Mouse (Mus musculus) adrenal gland, adult 2 months (tissue): ENCODE measurements around the gene Sec1. TPM values are rescaled to one million over a fixed set of nuclear protein-coding genes. Genes with fewer than 3 reads are reported as not detected.
"Not testable (repeated sequence)": the region's sequence is repeated elsewhere in the genome, so short reads cannot be mapped to it uniquely, and the experiment has no call there.

ENCODE experiments used
- DNase-seq: peaks from one replicate; pipeline ENCODE4 v3.0.0; 2021
- polyA plus RNA-seq: library from polyadenylated mRNA; depleted of rRNA; stranded (reverse); fragments of >200 nt; gene quantifications from 2 replicates; pipeline ENCODE4 v1.2.3, GENCODE M21; 2012
- total RNA-seq, 2 experiments: library from RNA; stranded (reverse); gene quantifications; 2 replicates each; pipeline ENCODE4 v1.2.3; 2021

The Sec1 gene
- total and polyA plus RNA-seq, 3 experiments, result 0.29 to 0.58 (median 0.41) TPM

DNA sequence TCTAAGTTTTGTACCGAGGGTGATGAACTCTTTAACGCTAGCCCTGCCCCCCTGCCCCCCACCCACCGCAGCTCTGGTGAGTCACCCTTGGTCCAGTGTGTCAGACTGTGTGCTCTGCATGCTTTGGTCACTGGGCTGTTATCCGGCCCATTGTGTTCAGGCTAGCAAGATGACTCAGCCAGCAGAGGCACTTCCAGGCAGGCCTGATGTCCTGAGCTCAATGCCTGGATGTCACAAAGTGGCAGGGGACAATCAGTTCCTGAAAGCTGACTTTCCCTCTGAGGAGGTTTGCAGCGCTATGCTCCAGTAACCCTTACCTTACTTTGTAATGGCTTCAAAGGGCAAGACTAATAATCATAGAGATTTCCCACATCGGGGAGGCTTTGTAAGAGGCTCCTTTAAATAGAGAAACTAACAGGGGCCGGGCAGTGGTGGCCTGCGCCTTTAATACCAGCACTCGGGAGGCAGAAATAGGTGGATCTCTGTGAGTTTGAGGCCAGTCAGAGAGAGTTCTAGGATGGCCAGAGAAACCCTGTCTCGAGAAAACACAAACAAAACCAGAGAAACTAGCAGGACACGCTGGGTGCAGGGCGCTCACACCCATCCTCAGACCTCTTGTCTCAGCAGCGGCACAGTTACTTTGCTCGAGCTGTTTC is 14.1 kb downstream of the Sec1 start:
- peak; percentile 81 for DNase-seq

DNA sequence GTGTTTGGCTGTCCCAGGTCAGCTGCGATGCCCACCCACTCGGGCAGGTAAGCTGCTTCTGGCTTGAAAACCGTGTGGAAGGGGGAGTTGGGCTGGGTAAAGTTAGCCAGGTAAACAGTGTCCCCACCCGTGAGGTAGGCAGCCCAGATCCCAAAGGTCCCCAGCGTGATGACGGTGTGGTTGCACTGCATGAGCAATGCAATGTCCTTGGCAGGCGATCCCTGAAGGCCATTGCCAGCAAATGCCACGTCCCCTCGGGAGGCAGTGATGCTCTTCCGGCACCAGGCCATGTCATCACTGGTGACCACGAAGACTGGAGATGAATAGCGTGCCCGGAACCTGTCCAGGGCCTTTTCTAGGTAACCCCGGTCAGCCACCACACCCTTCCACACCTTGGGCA is 15.7 kb downstream of the Sec1 start:
- DNase-seq, result peak; percentile 85

DNA sequence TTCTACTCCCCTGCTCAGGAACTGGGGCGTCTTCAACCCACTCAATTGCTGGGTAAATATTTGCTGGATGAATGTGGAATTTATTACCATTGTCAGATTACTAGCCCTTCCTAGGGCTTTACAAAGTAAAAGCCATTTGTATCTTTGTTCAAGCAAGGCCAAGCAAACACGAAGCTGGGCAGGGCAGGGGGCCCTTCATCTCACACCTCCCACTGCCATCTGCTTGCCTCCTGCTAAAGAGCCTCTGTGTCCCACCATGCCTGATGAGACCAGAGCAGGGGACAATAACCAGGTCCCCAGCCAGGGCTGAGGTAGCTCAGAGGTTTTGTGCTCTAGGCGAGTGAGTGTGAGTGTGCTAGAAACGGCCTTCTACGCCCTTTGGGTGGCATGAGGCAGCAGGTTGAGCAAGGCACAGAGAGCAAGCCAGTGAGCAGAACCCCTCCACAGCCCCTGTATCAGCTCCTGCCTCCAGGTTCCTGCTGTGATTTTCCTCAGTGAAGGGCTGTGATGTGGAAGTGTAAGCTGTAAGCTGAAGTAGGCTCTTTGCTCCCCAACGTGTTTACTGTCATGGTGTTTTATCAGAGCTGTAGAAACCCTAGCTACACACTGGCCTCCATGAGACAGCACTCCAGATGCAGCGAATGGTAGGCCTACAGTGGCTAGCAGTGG is 16.4 kb downstream of the Sec1 start:
- DNase-seq, result no peak

DNA sequence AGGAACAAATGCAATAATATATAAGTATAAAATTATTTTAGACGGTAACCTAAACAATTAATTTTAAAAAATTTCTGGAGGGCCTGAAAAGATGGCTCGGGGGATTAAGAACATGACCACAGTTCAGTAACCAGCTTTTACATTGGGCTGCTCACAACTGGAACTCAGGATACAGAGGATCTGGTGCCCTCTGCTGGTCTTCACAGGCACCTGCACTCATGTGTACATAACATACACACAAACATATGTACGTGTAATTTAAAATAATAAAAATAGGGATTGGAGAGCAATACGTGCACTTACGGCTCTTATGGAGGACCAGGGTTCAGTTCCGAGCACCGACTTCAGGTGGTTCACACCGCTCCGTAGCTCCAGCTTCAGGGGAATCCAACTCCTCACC is 25.3 kb downstream of the Sec1 start:
- no peak for DNase-seq

DNA sequence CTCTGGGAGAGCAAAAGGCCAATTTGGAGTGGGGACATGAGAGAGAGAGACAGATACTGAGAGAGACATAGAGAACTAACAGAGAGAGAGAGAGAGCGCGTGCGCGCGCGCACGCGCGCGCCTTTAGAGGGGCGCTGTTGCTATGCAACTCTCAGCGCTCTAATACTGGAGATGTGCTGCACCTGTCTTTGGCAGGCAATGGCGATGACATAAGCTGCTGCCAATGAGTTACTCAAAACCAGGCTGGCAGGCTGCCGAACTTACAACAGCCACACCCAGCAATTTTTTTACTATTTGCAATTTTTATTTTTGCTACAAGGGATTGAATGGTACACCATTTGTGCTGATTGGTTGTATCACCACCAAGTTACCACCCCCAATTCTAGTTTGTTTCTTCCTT is 26.4 kb downstream of the Sec1 start:
- no peak for DNase-seq

DNA sequence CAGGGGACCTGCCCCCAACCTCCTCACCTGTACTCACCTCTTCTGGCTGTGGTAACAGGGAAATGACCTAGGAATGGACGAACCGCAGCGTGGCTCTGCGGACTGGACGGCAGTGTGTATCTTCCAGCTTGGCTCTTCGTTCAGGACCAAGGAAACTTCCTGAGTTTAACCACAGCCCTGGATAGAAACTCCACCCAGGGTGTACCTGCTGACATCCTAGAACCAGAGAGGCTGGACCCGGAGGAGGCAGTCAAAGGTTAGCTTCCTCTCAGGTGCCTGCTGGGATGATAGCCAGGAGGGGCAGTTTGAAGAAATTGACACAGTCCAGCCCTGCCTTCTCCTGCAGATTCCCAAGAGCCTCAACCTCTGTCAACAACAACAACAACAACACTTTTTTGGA is 28.0 kb downstream of the Sec1 start, which contains the start of gene Fut2:
Gene Fut2, minus strand, starts transcription at position 234 of the 400 bp plus-strand sequence.
- no peak for DNase-seq

DNA sequence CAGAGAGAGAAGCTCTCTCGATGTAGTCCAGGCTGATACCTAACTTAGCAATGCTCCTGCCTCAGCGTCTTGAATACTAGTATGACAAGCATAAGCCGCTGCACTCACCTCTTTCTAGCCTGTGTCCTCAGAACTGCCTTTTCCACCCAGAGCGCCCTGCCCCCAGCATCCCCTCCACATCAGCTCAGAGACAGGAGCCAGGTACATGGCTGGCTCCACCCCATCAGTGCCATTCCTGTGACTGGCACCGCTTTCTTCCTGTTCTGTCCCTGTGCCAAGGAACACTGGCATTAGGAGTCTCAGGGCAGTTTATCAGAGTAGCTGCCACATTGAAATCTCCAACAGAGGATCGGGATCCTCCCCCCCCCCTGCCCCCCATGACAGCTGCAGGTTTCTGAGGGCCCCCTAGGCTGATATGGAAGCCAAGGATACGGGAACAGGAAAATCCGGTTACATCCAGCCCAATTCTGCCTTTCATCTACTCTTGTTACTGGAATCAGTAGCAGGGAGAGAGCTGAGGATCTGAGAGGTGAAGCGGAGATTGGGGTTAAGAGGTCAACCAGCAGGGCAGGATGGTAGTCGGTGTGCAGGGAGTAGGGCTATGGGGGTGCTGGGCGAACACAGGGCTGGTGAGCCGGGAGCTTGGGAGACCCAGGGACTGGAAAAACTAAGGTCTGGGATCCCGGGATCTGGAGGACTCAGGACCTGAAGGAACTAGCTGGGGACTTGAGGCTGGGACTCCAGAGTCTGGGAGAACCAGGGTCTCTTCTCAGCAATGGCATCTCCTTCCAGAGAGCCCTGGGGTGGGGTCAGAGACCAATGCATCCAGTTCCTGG is 28.7 kb downstream of the Sec1 start:
- DNase-seq, result no peak

DNA sequence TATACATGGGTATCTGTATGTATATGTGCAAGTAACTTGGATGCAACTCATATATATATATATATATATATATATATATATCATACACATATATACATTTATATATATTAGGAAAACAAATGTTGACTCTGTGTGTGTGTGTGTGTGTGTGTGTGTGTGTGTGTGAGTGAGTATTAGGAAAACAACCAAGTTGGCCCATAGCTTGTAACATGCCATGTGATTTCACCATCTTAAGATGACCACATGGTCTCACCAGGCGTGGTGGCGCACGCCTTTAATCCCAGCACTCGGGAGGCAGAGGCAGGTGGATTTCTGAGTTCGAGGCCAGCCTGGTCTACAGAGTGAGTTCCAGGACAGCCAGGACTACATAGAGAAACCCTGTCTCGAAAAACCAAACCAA is 32.5 kb downstream of the Sec1 start:
- not testable (repeated sequence) for DNase-seq

DNA sequence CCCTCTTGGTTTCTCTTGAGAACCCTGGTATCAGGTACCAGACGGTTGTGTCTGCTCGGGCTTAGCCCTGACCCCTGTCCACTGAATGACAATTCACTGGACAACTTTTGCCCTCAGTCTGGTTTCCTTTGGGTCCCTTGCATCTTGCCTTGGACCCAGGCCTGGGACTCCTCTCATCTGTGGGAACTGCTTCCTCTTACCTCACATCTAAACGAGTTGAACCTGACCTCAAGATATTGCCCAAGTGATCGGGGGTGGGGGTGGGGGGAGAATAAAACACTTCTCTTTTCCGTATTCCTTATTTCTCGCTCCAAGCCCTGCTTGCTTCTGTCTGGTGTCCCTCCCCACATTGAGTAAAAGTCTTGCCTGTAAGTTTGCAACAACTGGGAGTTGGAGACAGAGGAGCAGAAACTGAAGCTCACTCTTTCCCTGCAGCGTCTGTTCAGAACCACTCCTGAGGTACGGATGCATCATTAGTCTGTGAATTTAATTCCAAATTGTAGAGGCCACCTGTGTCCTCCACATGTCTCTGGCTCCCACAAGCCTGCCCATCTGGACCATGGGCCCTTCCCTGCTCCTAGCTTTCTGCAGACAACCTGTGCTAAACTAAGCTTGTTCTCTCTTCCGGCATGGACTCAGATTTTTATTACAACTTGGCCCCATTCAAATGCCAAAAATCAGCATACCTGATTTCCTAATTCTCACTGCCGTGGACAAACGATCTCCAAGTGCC is 33.3 kb downstream of the Sec1 start:
- DNase-seq, result no peak

DNA sequence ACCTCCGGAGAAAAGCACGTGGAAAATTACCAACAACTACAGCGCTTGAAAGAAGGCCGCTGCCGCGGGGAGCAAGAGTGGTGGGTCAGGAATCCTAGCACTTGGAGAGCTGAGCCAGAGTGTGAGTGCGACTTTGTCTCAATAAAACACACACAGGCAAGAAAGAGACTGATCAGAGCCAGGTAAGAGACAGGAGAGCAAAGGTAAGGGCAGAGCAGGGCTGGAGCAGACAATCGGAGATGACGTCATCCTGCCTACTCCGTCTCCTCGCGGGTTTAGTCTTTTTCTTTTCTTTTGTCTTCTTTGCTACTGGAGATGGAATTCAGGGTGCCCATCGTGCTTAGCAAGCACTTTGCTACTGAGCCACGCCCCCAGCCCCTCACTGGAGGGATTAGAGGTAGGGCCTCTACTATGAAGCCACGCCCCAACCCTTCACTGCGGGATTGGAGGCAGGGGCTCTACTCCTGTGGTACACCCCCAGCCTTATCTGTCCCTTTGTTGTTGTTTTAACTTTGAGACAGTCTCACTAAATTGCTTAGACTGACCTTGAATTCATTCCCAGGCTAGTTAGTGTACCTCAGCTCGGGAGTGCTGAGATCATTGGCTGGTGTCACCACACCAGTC is 39.7 kb downstream of the Sec1 start:
- no peak for DNase-seq

DNA sequence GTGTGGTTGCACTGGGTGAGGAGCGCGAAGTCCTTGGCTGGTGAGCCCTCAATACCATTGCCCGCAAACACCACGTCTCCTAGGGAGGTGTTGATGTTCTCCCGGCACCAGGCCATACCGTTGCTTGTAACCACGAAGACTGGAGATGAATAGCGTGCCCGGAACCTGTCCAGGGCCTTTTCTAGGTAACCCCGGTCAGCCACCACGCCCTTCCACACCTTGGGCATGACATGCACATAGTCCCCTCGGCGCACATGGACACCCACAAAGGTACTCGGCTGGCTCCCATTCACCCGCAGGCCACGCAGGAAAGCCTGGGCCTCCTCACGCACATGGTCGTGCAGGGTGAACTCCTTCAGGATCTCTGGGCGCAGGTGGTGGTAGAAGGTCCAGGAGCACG is 43.7 kb downstream of the Sec1 start:
- DNase-seq, result not testable (repeated sequence)

DNA sequence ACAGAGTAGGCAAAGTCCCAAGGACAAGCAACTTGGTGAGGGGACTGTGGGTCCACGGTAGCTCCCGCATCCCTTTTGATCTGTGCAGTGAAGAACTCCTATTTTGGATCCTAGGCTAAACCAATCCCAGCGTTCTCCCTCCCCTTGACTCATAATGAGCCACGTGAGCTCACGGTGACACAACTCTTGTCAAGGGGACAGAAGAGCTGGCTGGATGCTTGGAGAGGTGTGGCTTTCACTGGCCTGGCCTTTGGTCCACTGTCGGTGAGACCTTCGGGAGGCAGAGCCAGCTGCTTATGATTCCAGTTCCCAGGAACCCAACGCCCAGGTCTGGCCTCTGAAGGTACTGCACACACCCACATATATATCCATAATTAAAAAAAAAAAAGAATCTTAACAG is 44.9 kb downstream of the Sec1 start:
- peak; percentile 78 for DNase-seq

DNA sequence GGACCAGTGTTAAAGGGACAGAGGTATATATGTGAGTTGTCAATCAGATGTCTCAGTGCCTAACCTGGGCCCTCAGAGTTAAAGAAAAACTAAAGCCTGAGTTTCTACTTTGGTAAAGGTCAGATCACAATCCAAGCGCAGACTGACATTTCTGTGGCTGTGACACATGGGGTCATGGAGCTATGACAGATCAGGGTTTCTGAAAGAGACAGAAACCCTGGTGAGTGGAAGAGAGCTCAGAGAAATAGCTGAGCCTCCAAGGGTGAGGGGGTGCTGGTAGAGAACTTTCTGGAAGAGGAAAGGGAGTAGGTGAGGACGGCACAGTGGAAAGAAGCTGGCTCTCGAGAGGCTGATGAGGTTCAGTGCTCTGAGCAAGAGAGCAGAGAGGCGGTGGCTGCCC is 47.5 kb downstream of the Sec1 start:
- DNase-seq, result peak; percentile 68

DNA sequence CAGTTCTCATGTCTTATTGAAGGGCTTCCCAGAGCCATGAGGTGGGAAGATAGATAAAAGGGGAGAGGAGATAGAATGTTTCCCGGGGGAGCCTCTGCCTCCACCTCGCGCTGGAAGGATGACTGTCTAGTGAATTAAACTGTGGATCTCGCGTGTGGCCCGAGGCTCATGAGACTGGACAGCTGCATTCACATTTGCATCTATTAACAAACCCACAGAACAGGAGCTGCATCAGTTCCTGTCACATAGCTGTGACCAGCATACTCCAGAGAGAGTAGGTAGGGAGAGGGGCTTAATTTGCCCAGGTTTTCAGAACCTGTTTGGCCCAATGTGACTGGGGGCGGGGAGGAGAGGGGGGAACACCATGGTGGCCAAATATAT is 48.6 kb downstream of the Sec1 start:
- DNase-seq, result no peak

DNA sequence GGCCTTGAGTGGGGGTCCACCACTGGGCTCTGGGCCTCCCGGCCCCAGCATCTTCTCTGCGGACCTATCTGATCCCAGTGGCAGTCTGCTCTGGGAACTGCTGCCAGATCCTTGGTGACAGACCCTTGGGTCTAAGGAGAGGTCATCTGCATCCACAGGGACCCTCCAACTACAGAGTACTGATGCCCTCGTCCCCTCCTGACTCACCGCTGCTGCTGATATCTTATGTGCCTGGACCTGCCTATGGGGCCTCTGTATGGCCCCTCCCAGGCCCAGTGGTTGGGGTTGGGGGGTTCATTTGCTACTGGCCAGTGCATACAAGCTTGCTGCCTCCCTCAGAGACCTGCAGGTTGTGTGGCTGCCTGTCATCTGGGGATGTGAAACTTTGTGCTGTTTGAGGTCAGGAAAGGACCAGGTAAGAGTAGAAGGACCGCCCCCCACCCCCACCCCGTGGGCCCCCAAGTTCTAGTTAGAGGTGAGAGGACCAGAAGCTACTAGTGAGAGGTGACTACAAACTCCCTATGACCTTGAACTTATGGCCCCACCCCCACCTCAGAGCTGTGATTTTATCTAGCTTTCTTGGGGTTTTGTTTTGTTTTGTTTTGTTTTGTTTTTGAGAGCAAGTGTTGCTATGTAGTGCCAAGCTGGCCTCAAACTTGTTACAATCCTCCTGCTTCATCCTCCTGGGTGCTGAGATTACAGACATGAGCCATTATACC is 49.2 kb downstream of the Sec1 start:
- no peak for DNase-seq

DNA sequence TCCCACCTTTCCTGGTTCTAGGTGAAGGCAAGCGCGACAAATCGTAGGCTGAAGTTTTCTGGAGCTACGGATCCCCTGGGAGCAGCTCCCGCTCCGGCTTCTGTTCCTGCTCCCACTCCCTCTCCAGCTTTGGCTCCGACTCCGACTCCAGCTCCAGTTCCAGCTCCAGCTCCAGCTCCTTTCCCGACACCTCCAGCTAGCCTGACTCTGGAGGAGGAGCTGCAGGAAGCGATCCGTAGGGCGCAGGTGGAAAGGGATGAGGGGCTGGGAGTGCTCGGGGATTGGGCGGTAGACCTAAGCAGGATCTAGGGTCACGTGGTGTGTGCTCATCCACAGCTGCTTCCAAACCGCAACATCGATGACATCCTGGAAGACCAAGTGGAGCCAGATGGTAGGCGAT is 50.0 kb downstream of the Sec1 start:
- DNase-seq, result no peak

DNA sequence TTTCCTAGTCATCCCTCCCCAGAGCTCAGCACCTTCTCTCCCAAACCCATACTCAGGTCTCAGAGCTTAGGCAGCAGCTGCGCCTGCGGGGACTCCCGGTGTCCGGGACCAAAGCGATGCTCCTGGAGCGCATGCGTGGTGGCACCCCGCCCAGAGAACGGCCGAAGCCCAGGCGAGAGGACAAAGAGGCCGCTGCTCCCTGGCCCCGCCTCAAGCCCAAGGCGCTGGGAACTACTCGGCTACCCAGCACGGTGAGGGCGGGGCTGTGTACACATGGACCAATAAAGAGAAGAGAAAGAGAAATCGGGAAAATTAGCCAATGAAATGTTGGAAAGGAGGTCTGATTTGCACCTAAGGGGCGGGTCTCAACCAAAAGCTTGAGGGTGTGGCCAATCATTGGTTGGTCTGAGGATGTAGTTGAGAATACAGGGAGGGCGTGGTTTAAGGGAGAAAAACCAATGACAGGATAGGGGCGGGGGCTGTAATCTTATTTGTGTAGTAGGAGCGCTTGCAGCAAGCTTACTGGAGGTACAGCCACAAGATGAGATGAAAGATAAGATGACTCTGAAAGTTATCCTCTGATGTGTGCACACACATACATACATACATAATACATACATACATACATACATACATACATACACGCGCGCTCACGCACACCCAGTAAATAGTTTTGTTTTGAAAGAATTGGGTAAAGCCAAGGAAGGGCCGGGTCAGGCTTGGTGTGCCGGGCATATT is 50.6 kb downstream of the Sec1 start:
- DNase-seq, result peak; percentile 94

DNA sequence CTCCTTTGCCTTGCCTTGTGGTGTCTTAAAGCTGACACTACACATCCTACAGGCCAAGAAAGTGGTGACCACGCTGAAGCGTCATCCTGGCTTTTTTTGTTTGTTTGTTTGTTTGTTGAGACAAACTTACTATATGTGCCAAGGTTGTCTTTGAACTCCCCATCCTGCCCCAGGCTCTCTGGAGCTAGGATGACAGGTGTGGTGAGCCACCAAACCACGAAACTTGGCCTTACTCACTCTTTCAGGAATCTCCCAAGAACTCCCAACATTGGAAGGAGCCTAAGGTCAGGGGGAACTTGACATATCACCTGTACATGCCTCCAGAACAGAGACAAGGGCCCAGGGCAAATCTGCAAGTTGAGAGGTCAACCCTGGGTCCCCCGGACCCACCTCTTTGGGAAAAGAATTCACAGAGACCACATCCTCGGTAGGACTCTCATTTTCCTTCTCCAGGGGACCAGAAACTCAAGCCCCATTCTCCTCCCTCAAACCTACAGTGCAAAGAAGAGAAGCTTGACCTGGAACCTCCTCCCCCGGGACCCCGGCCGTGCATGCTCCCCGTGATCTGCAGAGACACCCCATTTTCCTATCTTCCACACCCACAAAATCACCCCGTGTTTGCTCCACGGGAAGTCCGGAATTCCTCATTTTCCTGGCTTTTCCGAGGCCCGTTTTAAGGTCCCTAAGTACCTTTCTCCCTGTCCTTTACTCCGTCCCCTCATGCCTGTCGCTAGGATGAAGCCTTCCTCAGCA is 51.5 kb downstream of the Sec1 start:
- no peak for DNase-seq

DNA sequence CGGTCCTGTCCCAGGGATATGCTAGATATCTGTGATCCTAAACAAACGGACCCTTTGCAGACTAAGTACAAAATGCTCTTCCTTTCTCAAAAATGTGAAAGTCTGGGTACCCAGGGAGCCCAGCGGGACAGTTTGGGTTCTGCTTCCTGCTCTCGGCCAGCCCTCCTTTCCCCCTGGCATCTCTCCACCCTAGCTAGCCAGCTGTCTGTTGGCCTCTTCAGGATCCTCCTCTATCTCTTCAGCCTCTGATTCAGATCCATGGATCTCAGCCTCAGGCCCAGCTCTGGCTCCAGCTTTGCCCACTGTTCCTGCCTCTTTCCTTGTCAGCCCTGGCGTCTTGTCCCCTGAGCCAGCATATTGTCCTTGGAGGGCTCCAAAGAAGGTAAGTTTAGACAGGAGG is 52.1 kb downstream of the Sec1 start:
- no peak for DNase-seq
